ENCODE assay signal across 17 mouse cellular contexts in the genomic region with DNA sequence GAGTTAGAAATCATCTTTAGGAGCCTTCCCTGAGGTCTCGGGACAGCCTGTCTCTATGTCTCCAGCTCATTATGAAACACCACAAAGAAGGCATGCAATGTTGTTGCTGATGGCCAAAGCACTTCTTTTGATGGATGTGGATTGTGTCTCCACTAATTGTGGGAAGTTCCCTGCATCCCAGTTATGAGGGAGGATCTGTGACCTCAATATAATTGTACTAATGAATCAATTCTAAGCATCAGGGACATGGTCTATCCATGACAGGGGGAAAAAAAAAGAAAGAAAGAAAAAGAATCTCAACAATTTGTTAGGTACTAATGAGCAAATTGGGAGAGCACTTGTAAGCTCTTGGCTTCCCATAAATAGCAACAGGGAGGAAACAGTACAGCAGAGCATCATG. TPM values are rescaled to one million over a fixed set of nuclear protein-coding genes. Genes with fewer than 3 reads are reported as not detected.
"Had no signal": no experiment of that assay in that cellular context is flagged by ENCODE, and none has a peak within 500 bp of the region (broad histone marks: within the 10 kb centered on the region; RNA-seq: fewer than 3 reads in every experiment).

No protein-coding gene starts in this region.

- H3K4me2 ChIP-seq: lung, embryonic 14.5 days; midbrain, embryonic 12.5 days; neural tube, embryonic 13.5 days; neural tube, embryonic 15.5 days; stomach, embryonic 15.5 days had no signal

- H3K4me3 ChIP-seq: midbrain, embryonic 10.5 days; midbrain, embryonic 12.5 days; myocyte; neural tube, embryonic 13.5 days; neural tube, embryonic 15.5 days; stomach, embryonic 15.5 days had no signal

- DNase-seq: lung, adult 18-20 months; lung, embryonic 14.5 days; lung, postnatal 10 days; lung, postnatal 4 days; midbrain, embryonic 14.5 days; right cerebral cortex, postnatal 14 days; thymus, adult 2 months; thymus, postnatal 25 days; thymus, postnatal 4 days had no signal

- H3K9ac ChIP-seq: lung, embryonic 14.5 days; midbrain, embryonic 12.5 days; neural tube, embryonic 13.5 days; neural tube, embryonic 15.5 days; stomach, embryonic 15.5 days had no signal

- H3K36me3 ChIP-seq: midbrain, embryonic 10.5 days; midbrain, embryonic 12.5 days; neural tube, embryonic 13.5 days; neural tube, embryonic 15.5 days; stomach, embryonic 15.5 days had no signal

- H3K27me3 ChIP-seq: midbrain, embryonic 12.5 days; neural tube, embryonic 13.5 days; neural tube, embryonic 15.5 days; stomach, embryonic 15.5 days had no signal

- H3K27ac ChIP-seq: midbrain, embryonic 10.5 days; midbrain, embryonic 12.5 days; neural tube, embryonic 13.5 days; neural tube, embryonic 15.5 days; stomach, embryonic 15.5 days; stomach, postnatal 0 days had no signal

- ATAC-seq: midbrain, embryonic 16.5 days had no signal

- H3K4me1 ChIP-seq: stomach, embryonic 15.5 days had no signal

- H3K9me3 ChIP-seq: midbrain, embryonic 10.5 days; midbrain, embryonic 12.5 days; neural tube, embryonic 13.5 days; neural tube, embryonic 15.5 days; stomach, embryonic 15.5 days had no signal

RNA-seq across cellular contexts. Expression of a gene that starts 36.3 kb away (rescaled TPM):
- polyA plus RNA-seq: myocyte had no signal
